Mouse (Mus musculus) skeletal muscle tissue, adult 2 months (tissue): ENCODE results near the gene Nsl1.
"Not testable (repeated sequence)": the region's sequence is repeated elsewhere in the genome, so short reads cannot be mapped to it uniquely, and the experiment has no call there.

ENCODE experiments used
- DNase-seq: peaks from one replicate; pipeline ENCODE4 v3.0.0-alpha.2; 2012; ENCODE audit warnings: low read depth, low spot score

Gene Nsl1

DNA sequence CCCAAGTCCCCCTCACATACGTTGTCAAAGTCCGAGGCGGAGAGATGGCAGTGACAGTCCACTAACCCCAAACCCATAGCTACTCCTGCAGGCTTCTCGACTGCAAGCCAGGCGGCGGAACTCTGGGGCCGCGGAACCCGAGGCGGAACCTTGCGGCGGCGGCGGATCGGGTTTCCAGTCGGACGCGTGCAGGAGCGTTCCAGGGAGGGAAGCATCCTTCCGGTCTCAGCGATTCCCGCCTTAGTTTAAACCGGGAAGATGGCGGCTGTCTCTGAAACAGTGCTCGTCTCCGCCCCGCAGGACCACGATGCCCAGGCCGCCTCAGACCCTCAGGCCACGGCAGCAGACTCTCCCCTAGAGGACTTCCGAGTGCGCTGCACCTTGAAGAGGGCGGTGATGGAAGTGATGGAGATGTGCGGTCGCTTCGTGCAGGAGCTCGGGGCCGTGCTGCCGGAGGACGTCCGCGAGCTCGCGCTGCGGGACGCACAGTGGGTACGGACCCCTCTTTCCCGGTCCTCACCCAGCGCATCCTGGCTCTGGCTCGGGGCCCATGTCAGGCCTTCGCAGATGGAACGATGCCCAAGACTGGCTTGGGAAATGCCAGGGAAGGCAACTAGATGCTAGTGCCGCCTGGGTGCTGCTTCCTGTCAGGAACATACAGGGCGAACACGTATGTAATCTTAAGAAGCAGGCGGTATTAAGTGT is at the start of gene Nsl1, which contains the start of gene Tatdn3:
Nsl1 (plus strand) TSS at position 232 of the 705 bp plus-strand sequence.
Tatdn3 (minus strand) TSS at position 152 of the 705 bp plus-strand sequence.
- peak; percentile 72 for DNase-seq

GRCm38 (mm10) chr1:191014271-191014670 is 48.5 kb upstream of the Nsl1 start:
- DNase-seq, result no peak

DNA sequence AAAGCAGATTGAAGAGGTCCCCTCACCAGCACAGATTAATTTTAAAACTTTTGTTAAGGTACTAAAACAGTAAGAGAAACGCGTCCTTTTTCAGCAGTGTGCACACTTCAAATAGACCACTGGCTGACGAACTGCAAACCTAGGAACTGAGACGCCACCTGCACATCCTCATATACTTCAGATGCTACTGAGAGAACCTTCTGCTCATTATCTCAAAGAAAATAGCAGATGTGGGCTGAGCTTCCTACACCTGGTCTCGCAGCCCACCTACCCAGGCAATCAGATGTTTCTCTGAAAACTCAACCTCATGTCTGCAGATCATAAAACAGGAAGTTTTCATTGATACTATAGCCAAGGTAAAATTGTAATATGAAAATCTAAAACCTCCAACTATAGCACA is 43.0 kb upstream of the Nsl1 start:
- DNase-seq, result no peak

DNA sequence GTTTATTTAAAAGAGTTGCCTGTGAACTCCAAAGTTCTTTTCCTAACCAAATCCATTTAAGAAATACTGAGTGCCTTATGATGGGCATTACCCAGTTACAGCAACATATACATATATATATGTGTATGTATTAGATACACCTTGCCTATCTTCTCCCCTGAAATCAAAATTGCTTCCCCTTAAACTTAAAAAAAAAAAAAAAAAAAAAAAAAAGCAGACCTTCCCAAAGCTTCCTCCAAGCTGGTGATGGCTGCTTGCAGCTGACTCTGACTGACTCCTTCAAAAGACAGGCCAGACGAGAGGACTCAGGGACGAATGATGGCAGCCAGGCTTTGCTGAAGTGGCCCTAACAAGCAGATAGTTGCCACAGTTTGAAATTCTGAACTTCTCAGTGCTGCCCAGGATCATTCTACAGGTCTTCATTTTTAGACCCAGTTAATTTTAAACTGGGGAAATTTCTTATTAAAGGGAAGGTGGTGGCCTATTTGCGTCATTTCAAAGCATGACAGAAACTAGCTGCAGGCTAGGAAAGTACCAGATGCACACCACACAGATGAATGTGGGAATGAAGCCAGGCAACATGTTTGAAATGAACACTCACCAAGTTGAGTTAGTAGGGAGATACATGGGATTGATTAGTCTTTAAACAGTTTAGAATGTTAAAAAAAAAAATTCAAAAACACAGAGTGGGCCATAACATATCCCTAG is 42.4 kb upstream of the Nsl1 start:
- no peak for DNase-seq

- DNase-seq, result no peak
Measured at GRCm38 (mm10) chr1:191021016-191021415, 41.8 kb upstream of the Nsl1 start.

GRCm38 (mm10) chr1:191023140-191023539 is 39.7 kb upstream of the Nsl1 start:
- no peak for DNase-seq

DNA sequence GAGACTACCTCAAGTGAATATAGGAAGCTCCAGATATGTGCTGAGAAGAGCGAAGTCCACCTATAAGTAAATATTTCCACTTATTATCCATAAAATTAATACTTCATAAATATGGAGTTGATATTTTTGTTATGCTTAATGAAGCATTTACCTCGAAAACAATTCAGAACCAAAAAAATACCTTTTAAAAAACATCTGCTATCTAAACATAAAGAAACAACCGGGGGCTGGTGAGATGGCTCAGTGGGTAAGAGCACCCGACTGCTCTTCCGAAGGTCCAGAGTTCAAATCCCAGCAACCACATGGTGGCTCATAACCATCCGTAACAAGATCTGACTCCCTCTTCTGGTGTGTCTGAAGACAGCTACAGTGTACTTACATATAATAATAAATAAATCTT is 39.0 kb upstream of the Nsl1 start:
- not testable (repeated sequence) for DNase-seq

DNA sequence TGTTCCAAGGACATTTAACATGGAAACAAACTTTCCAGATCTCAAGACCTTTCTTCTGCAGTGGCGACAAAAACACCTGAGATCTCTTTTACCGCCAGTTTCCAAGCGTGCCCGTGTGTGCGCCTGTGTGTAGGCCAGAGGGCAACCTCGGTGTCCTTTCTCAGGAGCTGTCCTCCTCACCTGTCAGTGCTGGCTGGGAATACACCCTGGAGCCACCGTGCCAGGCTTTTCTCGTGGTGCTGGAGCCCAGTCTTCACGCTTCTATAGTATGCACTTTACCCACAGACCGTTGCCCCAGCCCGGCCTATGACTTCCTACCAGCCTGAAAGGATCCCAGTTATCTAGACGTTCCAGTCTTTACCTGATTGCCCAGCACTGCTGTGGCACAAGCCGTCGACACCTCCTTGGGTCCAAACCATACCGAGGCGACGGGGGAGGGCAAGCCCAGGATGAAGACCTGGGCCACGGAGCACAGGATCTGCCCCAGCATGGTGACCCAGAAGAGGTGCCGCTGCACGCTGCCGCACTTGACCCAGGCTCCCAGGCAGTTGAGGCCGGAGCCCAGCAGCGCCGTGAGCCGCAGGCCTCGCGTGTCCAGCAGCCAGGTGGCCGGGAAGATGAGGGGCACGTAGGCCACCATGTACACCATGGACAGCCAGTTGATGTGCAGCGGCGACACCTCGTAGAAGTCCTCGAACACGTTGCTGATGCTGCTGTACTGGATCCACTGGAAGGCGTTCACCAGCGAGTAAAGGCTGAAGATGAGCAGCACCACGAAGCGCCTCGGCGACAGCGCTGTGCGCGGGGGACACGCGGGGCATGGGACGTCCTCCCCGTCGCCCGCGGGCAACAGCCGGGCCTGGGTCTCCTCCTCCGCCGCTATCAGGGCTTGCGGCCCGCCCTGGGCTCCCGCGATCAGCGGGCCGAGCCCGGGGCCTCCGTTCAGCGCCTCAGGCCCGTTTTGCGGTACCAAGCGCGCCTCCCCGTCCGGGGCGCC is 37.5 kb upstream of the Nsl1 start:
- DNase-seq, result peak; percentile 45

- DNase-seq, result peak; percentile 99
Measured at GRCm38 (mm10) chr1:191026021-191026713, 36.6 kb upstream of the Nsl1 start, which contains the start of gene Flvcr1. Flvcr1 (minus strand) TSS chr1:191026158.

- no peak for DNase-seq
Measured at GRCm38 (mm10) chr1:191030182-191030581, 32.6 kb upstream of the Nsl1 start.

- DNase-seq, result not testable (repeated sequence)
Measured at GRCm38 (mm10) chr1:191030922-191031425, 31.8 kb upstream of the Nsl1 start.

DNA sequence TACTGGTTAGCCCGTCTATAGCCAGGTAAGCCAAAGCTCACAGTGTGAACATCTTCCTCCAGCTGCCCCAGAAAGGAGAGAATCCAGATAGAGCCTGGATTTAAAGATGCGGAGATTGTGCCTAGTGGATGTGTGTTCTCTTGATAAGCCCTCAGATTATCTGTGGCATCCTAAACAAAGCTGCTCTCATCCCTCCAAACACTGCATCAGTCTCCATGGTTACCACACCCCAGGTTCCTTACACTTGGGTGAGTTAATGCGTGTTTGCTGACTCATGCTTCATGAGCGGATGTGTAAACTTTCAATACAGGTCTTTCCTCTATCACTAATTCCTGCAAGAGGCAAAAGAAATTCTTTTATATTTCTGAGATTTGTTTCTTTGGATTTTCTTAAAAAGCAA is 27.2 kb upstream of the Nsl1 start:
- DNase-seq, result no peak

- peak; percentile 36 for DNase-seq
Measured at GRCm38 (mm10) chr1:191036554-191037334, 26.1 kb upstream of the Nsl1 start, which contains the start of gene Spata45. Spata45 (plus strand) TSS chr1:191036639.

GRCm38 (mm10) chr1:191037999-191038398 is 24.8 kb upstream of the Nsl1 start:
- DNase-seq, result no peak

- no peak for DNase-seq
Measured at GRCm38 (mm10) chr1:191041352-191041751, 21.5 kb upstream of the Nsl1 start.

DNA sequence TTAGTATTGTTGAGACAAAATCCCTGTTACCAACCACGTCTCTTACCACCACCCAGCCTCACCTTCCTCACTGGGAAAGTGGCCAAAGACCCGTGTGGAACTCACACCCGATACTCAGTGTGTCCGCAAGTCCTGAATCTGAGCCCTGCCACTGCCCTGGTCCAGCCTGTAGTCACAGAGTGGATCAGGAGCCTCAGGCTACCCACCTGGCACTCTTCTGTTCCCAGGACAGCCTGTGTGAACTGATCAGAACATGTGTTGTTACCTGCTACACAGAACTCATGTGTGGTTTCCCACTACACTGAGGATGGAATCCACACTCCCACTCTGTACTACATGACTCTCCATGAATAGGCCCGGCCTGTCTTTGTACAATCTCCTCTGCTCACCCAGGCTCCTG is 20.7 kb upstream of the Nsl1 start:
- DNase-seq, result no peak

- DNase-seq, result no peak
Measured at GRCm38 (mm10) chr1:191042688-191043087, 20.1 kb upstream of the Nsl1 start.

DNA sequence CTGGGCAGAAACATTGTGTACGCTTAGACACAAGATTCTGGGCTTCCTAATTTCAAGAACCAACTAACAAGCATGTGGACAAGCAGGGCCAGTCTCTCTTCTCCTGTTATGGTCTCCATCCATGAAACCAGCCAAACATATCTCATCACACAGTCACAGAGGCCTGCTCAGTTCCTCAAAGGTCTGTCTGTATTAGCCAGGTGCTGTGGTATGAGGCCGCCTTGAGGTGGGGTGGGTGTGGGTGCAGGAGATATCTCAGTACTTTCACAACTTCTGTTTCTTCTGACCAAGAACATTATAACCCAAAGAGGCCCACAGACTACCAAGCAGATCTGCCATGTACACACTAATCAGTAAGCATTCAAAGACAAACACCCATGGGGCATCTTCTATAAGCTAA is 17.5 kb upstream of the Nsl1 start:
- DNase-seq, result no peak

GRCm38 (mm10) chr1:191046231-191046824 is 16.5 kb upstream of the Nsl1 start:
- peak; percentile 92 for DNase-seq

- no peak for DNase-seq
Measured at GRCm38 (mm10) chr1:191053555-191053954, 9.3 kb upstream of the Nsl1 start.
